Mouse (Mus musculus): ENCODE measurements around the gene Asic1. TPM values are rescaled to one million over a fixed set of nuclear protein-coding genes. Genes with fewer than 3 reads are reported as not detected.
"Not testable (repeated sequence)": the region's sequence is repeated elsewhere in the genome, so short reads cannot be mapped to it uniquely, and the experiment has no call there.

Gene Asic1
- total and polyA plus RNA-seq, 2 experiments: 0.16 TPM; not detected in 1

- Histone ChIP-seq H3K9ac (ENCODE audit: low read depth, low read length) (peak within 1 kb of the TSS; percentile 87), H3K4me3 (ENCODE audit: insufficient read depth, low read depth, low read length) (peak within 1 kb of the TSS; percentile 83), H3K36me3 (ENCODE audit: control insufficient read depth, insufficient read depth, low read length) (peaks cover 5% of the 10 kb centered on the region; the same call in 1 of the 2 replicates), H3K27ac (replicated peaks; ENCODE audit: insufficient read depth, low read depth, low read length) (peak within 1 kb of the TSS; percentile 74), H3K4me1 (ENCODE audit: control insufficient read depth, insufficient read depth, low read length) (peaks cover 35% of the 10 kb centered on the region), H3K27me3 (ENCODE audit: control insufficient read depth, insufficient read depth, low read length) (no peaks in the 10 kb centered on the region), H3K79me2 (ENCODE audit: control insufficient read depth, insufficient read depth, low read length) (peaks cover 2% of the 10 kb centered on the region; the same call in 1 of the 2 replicates)
- peak; percentile 99 for DNase-seq (ENCODE audit: extremely low read depth, low read depth, low spot score)
- under 1% methylated on average over 67 of the region's 68 CpGs for WGBS
- TF ChIP-seq CTCF (IDR thresholded peaks at IDR 0.05; ENCODE audit: low read depth, low read length) (peak; percentile 98), POLR2A (IDR thresholded peaks at IDR 0.05; ENCODE audit: extremely low read depth, insufficient read depth, low read length) (peak; percentile 81; the same call in 1 of the 2 replicates)
Observed at GRCm38 (mm10) chr15:99725341-99726155, 55.4 kb downstream of the Asic1 start, which contains the start of gene Cox14. Gene Cox14, plus strand, starts transcription at chr15:99725618.

DNA sequence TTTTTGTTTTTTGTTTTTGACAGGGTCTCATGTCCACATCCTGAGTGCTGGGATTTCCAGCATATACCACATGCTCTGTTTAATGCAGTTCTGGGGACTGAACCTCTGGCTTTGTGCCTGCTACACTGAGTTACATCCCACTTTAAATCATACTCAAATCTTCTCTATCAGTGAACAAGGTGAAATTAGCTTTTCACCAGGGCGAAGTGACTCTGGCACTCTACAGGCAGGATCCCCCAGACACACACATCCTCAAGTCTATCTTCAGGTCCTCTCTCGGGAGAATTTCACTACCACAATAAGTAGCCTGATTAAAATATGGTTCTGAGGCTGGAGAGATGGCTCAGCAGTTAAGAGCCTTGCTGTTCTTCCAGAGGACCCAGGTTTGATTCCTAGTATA is 56.4 kb downstream of the Asic1 start:
- no peak for DNase-seq (ENCODE audit: extremely low read depth, low read depth, low spot score)
- Histone ChIP-seq H3K4me3 (ENCODE audit: insufficient read depth, low read depth, low read length) (no peak overlapping the region), H3K27ac (replicated peaks; ENCODE audit: insufficient read depth, low read depth, low read length) (no peak overlapping the region), H3K4me1 (ENCODE audit: control insufficient read depth, insufficient read depth, low read length) (peaks cover 29% of the 10 kb centered on the region), H3K9ac (ENCODE audit: low read depth, low read length) (no peak overlapping the region), H3K79me2 (ENCODE audit: control insufficient read depth, insufficient read depth, low read length) (peaks cover 2% of the 10 kb centered on the region; the same call in 1 of the 2 replicates), H3K36me3 (ENCODE audit: control insufficient read depth, insufficient read depth, low read length) (peaks cover 5% of the 10 kb centered on the region; the same call in 1 of the 2 replicates), H3K27me3 (ENCODE audit: control insufficient read depth, insufficient read depth, low read length) (no peaks in the 10 kb centered on the region)
- 66% methylated on average over 2 of the region's 2 CpGs for WGBS
- TF ChIP-seq POLR2A (IDR thresholded peaks at IDR 0.05; ENCODE audit: extremely low read depth, insufficient read depth, low read length) (no peak), CTCF (IDR thresholded peaks at IDR 0.05; ENCODE audit: low read depth, low read length) (no peak)

GRCm38 (mm10) chr15:99727039-99727438 is 56.9 kb downstream of the Asic1 start:
- WGBS: 82% methylated on average over 5 of the region's 5 CpGs
- not testable (repeated sequence) for H3K79me2 ChIP-seq (ENCODE audit: control insufficient read depth, insufficient read depth, low read length); H3K4me3 ChIP-seq (ENCODE audit: insufficient read depth, low read depth, low read length); H3K27me3 ChIP-seq (ENCODE audit: control insufficient read depth, insufficient read depth, low read length); DNase-seq (ENCODE audit: extremely low read depth, low read depth, low spot score); H3K36me3 ChIP-seq (ENCODE audit: control insufficient read depth, insufficient read depth, low read length); H3K27ac ChIP-seq (replicated peaks; ENCODE audit: insufficient read depth, low read depth, low read length); H3K9ac ChIP-seq (ENCODE audit: low read depth, low read length)
- H3K4me1 ChIP-seq (ENCODE audit: control insufficient read depth, insufficient read depth, low read length): peaks cover 25% of the 10 kb centered on the region

DNA sequence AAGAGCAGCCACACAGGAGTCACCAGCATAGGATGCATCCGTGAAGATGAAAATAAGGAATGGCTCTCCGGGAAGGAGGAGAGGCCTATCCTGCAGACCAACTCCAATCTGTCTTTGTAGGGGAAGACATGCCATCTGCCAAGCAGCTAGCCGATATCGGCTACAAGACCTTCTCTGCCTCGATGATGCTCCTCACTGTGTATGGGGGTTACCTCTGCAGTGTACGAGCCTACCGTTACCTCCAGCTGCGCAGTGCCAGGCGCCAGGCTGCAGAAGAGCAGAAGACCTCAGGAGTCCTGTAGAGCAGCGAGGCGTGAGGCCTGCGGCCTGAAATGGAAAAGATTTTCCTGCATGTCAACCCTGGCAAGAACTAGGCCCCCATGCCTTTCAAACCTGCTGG is 57.4 kb downstream of the Asic1 start:
- Histone ChIP-seq H3K4me3 (ENCODE audit: insufficient read depth, low read depth, low read length) (no peak overlapping the region), H3K9ac (ENCODE audit: low read depth, low read length) (no peak overlapping the region), H3K79me2 (ENCODE audit: control insufficient read depth, insufficient read depth, low read length) (peaks cover 2% of the 10 kb centered on the region; the same call in 1 of the 2 replicates), H3K27me3 (ENCODE audit: control insufficient read depth, insufficient read depth, low read length) (no peaks in the 10 kb centered on the region), H3K4me1 (ENCODE audit: control insufficient read depth, insufficient read depth, low read length) (peaks cover 21% of the 10 kb centered on the region), H3K36me3 (ENCODE audit: control insufficient read depth, insufficient read depth, low read length) (peaks cover 5% of the 10 kb centered on the region; the same call in 1 of the 2 replicates), H3K27ac (replicated peaks; ENCODE audit: insufficient read depth, low read depth, low read length) (no peak overlapping the region)
- DNase-seq (ENCODE audit: extremely low read depth, low read depth, low spot score): no peak
- TF ChIP-seq CTCF (IDR thresholded peaks at IDR 0.05; ENCODE audit: low read depth, low read length): no peak
- no peak for TF ChIP-seq POLR2A (IDR thresholded peaks at IDR 0.05; ENCODE audit: extremely low read depth, insufficient read depth, low read length)
- WGBS: 97% methylated on average over 12 of the region's 12 CpGs

- Histone ChIP-seq H3K27me3 (ENCODE audit: control insufficient read depth, insufficient read depth, low read length) (no peaks in the 10 kb centered on the region), H3K79me2 (ENCODE audit: control insufficient read depth, insufficient read depth, low read length) (peaks cover 2% of the 10 kb centered on the region; the same call in 1 of the 2 replicates), H3K36me3 (ENCODE audit: control insufficient read depth, insufficient read depth, low read length) (peaks cover 5% of the 10 kb centered on the region; the same call in 1 of the 2 replicates), H3K27ac (replicated peaks; ENCODE audit: insufficient read depth, low read depth, low read length) (no peak overlapping the region), H3K9ac (ENCODE audit: low read depth, low read length) (no peak overlapping the region), H3K4me1 (ENCODE audit: control insufficient read depth, insufficient read depth, low read length) (peaks cover 17% of the 10 kb centered on the region), H3K4me3 (ENCODE audit: insufficient read depth, low read depth, low read length) (no peak overlapping the region)
- 95% methylated on average over 5 of the region's 5 CpGs for WGBS
- TF ChIP-seq CTCF (IDR thresholded peaks at IDR 0.05; ENCODE audit: low read depth, low read length): no peak
- no peak for TF ChIP-seq POLR2A (IDR thresholded peaks at IDR 0.05; ENCODE audit: extremely low read depth, insufficient read depth, low read length)
- DNase-seq (ENCODE audit: extremely low read depth, low read depth, low spot score): no peak
Observed at GRCm38 (mm10) chr15:99728211-99728610, 58.0 kb downstream of the Asic1 start.

All from liver, adult 2 months (tissue).